Mouse (Mus musculus): ENCODE results near the gene Tmem232. TPM values are rescaled to one million over a fixed set of nuclear protein-coding genes. Genes with fewer than 3 reads are reported as not detected.
"Not testable (repeated sequence)": the region's sequence is repeated elsewhere in the genome, so short reads cannot be mapped to it uniquely, and the experiment has no call there.

Gene Tmem232
- polyA plus RNA-seq, 1 experiment from 2014 or later: not detected

DNA sequence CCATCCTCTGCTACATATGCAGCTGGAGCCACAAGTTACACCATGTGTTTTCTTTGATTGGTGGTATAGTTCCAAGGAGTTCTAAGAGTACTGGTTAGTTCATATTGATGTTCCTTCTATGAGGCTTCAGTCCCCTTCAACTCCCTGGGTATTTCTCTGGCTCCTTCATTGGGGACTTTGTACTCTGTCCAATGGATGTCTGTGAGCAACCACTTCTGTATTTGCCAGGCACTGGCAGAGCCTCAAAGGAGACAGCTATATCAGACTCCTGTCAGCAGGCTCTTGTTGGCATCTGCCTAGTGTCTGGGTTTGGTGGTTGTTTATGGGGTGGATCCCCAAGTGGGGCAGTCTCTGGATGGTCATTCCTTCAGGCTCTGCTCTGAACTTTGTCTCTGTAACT lies 8.2 kb downstream of the Tmem232 start:
- not testable (repeated sequence) for H3K4me3 ChIP-seq (replicated peaks); H3K4me1 ChIP-seq (replicated peaks); H3K9ac ChIP-seq; H3K9me3 ChIP-seq (replicated peaks); H3K27me3 ChIP-seq; H3K27ac ChIP-seq (replicated peaks); ATAC-seq (ENCODE audit: insufficient read depth); H3K36me3 ChIP-seq (replicated peaks); H3K4me2 ChIP-seq

DNA sequence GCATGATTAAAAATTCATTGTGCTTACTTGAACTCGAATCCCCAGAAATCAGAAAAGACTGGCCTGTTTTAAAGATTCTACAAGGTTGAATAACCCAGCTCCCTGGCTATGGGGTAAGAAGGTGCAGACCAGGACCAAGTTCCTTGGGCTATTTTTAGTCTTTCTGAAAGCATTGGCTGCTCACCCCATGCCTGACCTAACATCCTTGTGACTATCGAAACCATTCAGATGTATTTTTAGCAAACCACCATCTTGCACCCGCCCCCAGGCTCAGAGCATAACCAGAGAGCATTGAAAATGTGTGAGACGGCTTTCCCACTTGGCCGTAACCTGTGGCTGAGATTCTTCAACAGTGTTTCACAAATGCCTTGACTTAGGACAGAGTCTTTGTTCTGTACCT lies 13.1 kb downstream of the Tmem232 start:
- H3K4me2 ChIP-seq: no peak overlapping the region
- no peak overlapping the region for H3K27ac ChIP-seq (replicated peaks)
- no peaks in the 10 kb centered on the region for H3K4me1 ChIP-seq (replicated peaks)
- no peaks in the 10 kb centered on the region for H3K36me3 ChIP-seq (replicated peaks)
- no peaks in the 10 kb centered on the region for H3K9me3 ChIP-seq (replicated peaks)
- no peak overlapping the region for H3K9ac ChIP-seq
- ATAC-seq (ENCODE audit: insufficient read depth): no peak
- WGBS (ENCODE audit: insufficient replicate concordance): 52% methylated on average over 5 of the region's 5 CpGs
- H3K4me3 ChIP-seq (replicated peaks): no peak overlapping the region
- H3K27me3 ChIP-seq: no peaks in the 10 kb centered on the region

DNA sequence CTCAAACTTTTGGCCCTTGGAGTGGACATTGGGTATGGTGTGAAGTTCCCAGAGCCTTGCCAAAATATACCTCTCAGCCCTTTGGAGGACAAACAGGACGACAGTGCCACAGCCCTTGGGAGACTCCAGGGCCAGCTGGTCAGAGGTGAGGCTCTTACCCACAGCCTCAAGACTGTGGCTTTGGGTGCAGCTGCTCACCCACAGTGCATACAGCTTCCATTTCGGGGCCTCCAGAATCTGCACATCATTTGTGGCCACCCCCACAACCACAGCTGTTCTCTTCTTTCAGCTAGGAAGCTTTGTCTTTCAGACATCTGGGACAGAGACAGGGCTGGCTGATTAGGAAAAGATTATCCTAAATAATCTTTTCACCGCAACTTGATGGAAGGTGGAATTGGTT lies 27.1 kb downstream of the Tmem232 start:
- H3K36me3 ChIP-seq (replicated peaks): no peaks in the 10 kb centered on the region
- no peaks in the 10 kb centered on the region for H3K9me3 ChIP-seq (replicated peaks)
- H3K4me2 ChIP-seq: no peak overlapping the region
- H3K4me1 ChIP-seq (replicated peaks): no peaks in the 10 kb centered on the region
- ATAC-seq (ENCODE audit: insufficient read depth): no peak
- H3K9ac ChIP-seq: no peak overlapping the region
- 55% methylated on average over 3 of the region's 3 CpGs for WGBS (ENCODE audit: insufficient replicate concordance)
- H3K27me3 ChIP-seq: no peaks in the 10 kb centered on the region
- no peak overlapping the region for H3K27ac ChIP-seq (replicated peaks)
- H3K4me3 ChIP-seq (replicated peaks): no peak overlapping the region

DNA sequence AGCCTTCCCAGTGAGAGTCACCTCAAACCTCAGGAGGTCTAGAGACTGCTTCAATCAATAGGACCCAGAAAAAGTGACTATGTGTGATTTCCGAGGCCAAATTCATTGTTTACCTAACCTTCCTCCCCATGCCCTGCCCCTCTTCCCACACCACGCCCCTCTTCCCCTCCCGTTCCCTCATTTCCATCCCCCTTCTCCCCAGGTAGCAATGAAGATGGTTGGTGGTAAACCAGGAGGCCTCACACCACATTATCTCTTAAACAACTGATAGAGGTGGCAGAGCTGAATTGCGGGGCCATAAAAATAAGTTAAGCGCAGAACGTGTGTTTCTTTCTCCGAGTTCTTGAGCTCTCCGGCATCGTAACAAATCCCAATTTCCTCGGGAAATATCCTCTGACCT lies 55.9 kb downstream of the Tmem232 start:
- no peak overlapping the region for H3K4me3 ChIP-seq (replicated peaks)
- H3K9ac ChIP-seq: no peak overlapping the region
- no peaks in the 10 kb centered on the region for H3K27me3 ChIP-seq
- WGBS (ENCODE audit: insufficient replicate concordance): 35% methylated on average over 10 of the region's 10 CpGs
- ATAC-seq (ENCODE audit: insufficient read depth): no peak
- no peak overlapping the region for H3K27ac ChIP-seq (replicated peaks)
- no peaks in the 10 kb centered on the region for H3K36me3 ChIP-seq (replicated peaks)
- no peak overlapping the region for H3K4me2 ChIP-seq
- no peaks in the 10 kb centered on the region for H3K4me1 ChIP-seq (replicated peaks)
- H3K9me3 ChIP-seq (replicated peaks): no peaks in the 10 kb centered on the region

DNA sequence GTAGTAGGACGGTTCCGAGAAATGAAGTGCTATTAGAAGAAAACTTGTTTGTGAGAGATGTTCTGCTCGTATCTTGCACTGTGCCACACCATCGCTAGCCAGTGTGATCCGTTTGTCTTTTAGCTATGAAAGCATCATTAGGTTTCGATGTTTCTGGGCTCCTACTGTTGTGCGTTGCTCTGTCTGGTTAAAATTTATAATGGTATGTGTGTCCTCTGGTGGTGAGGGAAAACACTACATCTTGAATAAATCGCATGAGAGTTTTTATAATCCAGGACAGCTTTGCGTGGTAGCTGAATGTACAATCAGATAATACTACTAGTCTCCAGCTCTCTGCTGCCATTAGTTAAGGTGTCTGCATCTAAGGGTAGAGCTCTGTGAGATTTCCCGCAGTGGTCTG lies 63.8 kb downstream of the Tmem232 start:
- H3K9ac ChIP-seq: no peak overlapping the region
- 76% methylated on average over 10 of the region's 10 CpGs for WGBS (ENCODE audit: insufficient replicate concordance)
- no peaks in the 10 kb centered on the region for H3K36me3 ChIP-seq (replicated peaks)
- H3K9me3 ChIP-seq (replicated peaks): no peaks in the 10 kb centered on the region
- H3K4me1 ChIP-seq (replicated peaks): no peaks in the 10 kb centered on the region
- H3K27ac ChIP-seq (replicated peaks): no peak overlapping the region
- no peak overlapping the region for H3K4me2 ChIP-seq
- H3K4me3 ChIP-seq (replicated peaks): no peak overlapping the region
- no peak for ATAC-seq (ENCODE audit: insufficient read depth)
- no peaks in the 10 kb centered on the region for H3K27me3 ChIP-seq

DNA sequence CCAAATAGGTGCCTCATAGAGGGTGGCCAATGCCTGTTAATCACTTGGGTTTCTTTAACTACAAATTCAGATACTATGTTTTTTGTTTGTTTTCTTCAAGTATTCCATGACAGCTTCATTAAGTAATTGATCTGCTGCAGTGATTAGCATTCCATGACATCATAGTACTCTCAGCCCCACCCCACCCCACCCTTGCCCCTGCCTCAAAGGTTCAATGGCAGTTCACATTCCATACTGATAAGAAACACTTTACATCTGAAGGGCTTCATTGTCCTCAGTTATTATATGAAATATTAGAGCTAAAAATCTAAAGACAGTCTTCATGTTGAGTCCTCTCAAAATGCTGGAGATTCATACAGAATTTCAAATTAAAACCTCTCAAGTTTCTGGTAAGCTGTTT lies 89.8 kb downstream of the Tmem232 start:
- no peaks in the 10 kb centered on the region for H3K36me3 ChIP-seq (replicated peaks)
- no peak overlapping the region for H3K4me3 ChIP-seq (replicated peaks)
- no peaks in the 10 kb centered on the region for H3K9me3 ChIP-seq (replicated peaks)
- ATAC-seq (ENCODE audit: insufficient read depth): no peak
- H3K9ac ChIP-seq: no peak overlapping the region
- no peaks in the 10 kb centered on the region for H3K27me3 ChIP-seq
- H3K4me1 ChIP-seq (replicated peaks): no peaks in the 10 kb centered on the region
- no peak overlapping the region for H3K27ac ChIP-seq (replicated peaks)
- H3K4me2 ChIP-seq: no peak overlapping the region

DNA sequence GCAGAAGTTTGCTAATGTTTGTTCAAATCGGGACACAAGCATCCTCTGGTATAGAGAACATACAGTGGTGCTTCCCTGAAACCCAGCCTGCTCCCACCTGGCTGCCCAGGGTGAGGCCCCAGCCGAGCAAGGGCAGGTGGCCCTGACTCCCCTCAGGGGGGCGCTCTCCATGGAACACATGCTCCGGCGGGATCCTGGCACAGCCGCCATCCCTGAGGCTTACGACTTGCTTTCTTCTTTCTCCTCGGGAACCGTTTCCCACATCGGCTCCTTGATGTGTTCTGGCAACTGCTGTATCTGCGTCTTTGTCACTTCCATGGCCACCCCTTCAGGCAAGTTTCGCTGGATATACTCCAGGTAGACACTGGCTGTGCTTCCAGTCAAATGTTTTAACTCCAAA lies 102.7 kb downstream of the Tmem232 start:
- H3K27me3 ChIP-seq; H3K4me2 ChIP-seq; ATAC-seq (ENCODE audit: insufficient read depth); H3K9me3 ChIP-seq (replicated peaks); H3K9ac ChIP-seq; H3K4me3 ChIP-seq (replicated peaks); H3K4me1 ChIP-seq (replicated peaks); H3K36me3 ChIP-seq (replicated peaks); H3K27ac ChIP-seq (replicated peaks): not testable (repeated sequence)
- WGBS (ENCODE audit: insufficient replicate concordance): 72% methylated on average over 12 of the region's 12 CpGs

DNA sequence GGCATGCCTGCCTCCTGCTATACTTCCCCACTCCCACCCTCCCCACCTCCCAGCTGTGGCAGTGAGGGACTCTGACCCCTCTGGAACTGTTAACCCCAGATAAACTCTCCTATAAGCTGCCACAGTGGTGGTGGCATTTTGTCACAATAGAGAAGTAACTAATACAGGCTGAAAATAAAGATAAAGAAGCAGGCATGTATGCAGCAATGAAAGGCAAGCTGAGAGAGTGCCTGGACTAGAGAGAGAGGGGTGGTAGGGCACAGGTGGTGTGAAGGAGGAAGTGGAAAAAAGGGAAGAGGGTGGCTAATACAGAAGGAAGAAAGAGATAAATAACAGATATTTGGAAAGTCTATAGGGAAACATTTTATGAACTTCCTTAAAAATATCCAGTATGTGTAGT lies 121.5 kb downstream of the Tmem232 start:
- Histone ChIP-seq H3K4me2 (no peak overlapping the region), H3K4me1 (replicated peaks) (no peaks in the 10 kb centered on the region), H3K27me3 (no peaks in the 10 kb centered on the region), H3K36me3 (replicated peaks) (no peaks in the 10 kb centered on the region), H3K27ac (replicated peaks) (no peak overlapping the region), H3K9ac (no peak overlapping the region), H3K4me3 (replicated peaks) (no peak overlapping the region), H3K9me3 (replicated peaks) (no peaks in the 10 kb centered on the region)
- ATAC-seq (ENCODE audit: insufficient read depth): no peak

DNA sequence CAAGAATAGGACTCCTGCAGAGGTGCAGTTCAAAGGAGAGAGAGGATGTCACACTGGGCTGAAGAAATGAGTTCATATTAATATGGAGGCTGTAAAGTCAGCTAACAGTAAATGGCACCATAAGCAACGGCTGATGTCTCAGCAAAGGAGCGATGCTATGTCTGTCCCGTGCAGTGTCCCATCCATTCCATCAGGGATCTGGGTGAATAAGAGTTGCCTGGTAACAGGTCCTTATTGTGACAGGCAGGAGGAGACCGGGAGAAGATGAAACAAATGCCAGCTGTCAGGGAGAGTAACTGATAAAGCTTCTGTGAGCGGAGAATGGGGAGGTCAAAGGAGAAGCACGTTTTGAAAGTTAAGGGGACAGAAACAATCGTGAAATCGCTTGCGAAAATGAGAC lies 135.3 kb downstream of the Tmem232 start:
- H3K9ac ChIP-seq: no peak overlapping the region
- no peak overlapping the region for H3K4me3 ChIP-seq (replicated peaks)
- H3K9me3 ChIP-seq (replicated peaks): no peaks in the 10 kb centered on the region
- WGBS (ENCODE audit: insufficient replicate concordance): 61% methylated on average over 9 of the region's 9 CpGs
- no peaks in the 10 kb centered on the region for H3K36me3 ChIP-seq (replicated peaks)
- H3K4me2 ChIP-seq: no peak overlapping the region
- no peak for ATAC-seq (ENCODE audit: insufficient read depth)
- H3K4me1 ChIP-seq (replicated peaks): no peaks in the 10 kb centered on the region
- H3K27me3 ChIP-seq: no peaks in the 10 kb centered on the region
- H3K27ac ChIP-seq (replicated peaks): no peak overlapping the region

DNA sequence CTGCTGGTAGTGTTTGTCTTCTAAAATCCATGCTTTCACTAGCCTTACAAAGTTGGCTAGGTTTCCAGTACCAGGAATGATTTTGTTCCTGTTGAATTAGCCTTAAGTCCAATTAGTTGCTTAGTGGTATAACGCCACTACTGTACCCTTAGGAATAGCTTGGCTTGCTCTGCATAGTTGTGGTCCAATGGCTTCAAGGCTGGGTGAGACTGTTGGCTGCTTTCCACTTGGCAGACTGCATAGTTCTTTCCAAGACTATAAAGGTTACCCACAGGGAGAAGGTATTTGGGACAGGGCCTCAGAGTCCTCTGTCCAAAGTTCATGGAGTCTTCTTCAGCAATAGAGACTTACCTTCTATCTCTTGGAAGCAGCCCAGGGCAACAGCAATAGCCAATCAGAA lies 139.7 kb downstream of the Tmem232 start:
- ATAC-seq (ENCODE audit: insufficient read depth): no peak
- Histone ChIP-seq H3K9me3 (replicated peaks) (no peaks in the 10 kb centered on the region), H3K4me3 (replicated peaks) (no peak overlapping the region), H3K9ac (no peak overlapping the region), H3K4me1 (replicated peaks) (no peaks in the 10 kb centered on the region), H3K27me3 (no peaks in the 10 kb centered on the region), H3K27ac (replicated peaks) (no peak overlapping the region), H3K36me3 (replicated peaks) (no peaks in the 10 kb centered on the region), H3K4me2 (no peak overlapping the region)
- 50% methylated on average over 1 of the region's 1 CpGs for WGBS (ENCODE audit: insufficient replicate concordance)

DNA sequence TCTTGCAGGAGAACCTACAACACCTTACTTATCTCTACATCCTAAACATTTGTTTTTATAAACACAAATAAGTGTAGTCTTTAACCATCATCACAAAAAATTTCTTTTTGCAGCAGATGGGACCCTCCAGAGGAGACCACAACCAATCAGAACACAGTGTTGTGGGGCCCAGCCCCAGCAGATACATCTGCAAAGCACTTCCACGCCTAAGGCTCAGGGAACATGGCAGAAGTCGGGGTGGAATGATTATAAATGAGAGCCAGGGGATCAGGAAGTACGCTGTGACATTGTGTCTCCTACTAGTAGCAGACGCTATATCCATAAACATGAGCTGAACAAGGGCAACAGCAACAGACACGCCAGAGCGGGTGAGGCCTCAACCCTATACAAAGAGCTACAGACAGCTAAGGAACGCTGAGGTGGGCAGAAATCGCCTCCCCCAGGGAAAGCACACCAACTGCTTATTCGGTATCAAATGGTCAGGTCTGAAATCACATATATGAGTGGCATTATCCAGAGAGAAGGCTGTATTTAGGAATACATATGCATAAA lies 156.1 kb downstream of the Tmem232 start:
- 67% methylated on average over 9 of the region's 9 CpGs for WGBS (ENCODE audit: insufficient replicate concordance)
- H3K27me3 ChIP-seq: no peaks in the 10 kb centered on the region
- H3K27ac ChIP-seq (replicated peaks): no peak overlapping the region
- H3K9me3 ChIP-seq (replicated peaks): no peaks in the 10 kb centered on the region
- ATAC-seq (ENCODE audit: insufficient read depth): no peak
- no peaks in the 10 kb centered on the region for H3K36me3 ChIP-seq (replicated peaks)
- H3K4me3 ChIP-seq (replicated peaks): no peak overlapping the region
- H3K9ac ChIP-seq: no peak overlapping the region
- H3K4me1 ChIP-seq (replicated peaks): no peaks in the 10 kb centered on the region
- H3K4me2 ChIP-seq: no peak overlapping the region

DNA sequence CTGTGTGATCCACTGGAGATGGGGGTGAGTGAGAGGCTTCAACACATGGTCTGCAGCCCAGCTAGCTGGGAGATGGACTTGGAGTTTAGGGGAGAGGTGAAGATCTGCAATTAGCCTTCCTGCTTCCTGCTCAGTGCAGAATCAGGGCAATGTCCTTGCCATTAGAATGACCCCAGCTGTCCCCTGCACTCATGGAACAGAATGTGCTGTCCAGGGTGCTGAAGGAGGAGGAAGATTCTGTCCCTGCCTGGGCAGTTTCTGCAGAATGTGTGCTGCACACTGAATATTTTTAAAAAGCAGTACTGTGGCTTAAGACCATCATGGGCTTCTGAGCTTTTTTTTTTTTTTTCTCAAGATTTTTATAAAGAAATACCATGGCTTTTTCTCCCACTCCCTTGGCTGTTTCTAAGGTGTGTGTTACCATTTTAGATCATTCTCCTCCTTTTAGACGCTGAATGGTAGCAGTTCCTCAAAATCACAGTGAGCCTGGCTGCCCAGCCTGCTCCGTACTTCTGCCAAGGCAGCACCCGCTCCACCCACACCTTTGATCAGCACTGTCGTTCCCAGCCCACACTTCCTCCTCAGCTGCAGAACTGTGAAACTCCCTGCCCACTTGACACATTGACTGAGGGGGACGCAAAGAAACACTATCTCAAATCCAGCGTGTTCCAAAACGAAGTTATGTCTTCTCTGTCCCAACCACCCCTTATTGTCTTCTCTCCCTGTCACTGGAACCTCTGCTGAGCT lies 170.4 kb downstream of the Tmem232 start:
- no peak overlapping the region for H3K4me2 ChIP-seq
- no peak overlapping the region for H3K9ac ChIP-seq
- H3K27me3 ChIP-seq: no peaks in the 10 kb centered on the region
- no peak overlapping the region for H3K4me3 ChIP-seq (replicated peaks)
- H3K4me1 ChIP-seq (replicated peaks): no peaks in the 10 kb centered on the region
- no peaks in the 10 kb centered on the region for H3K9me3 ChIP-seq (replicated peaks)
- ATAC-seq (ENCODE audit: insufficient read depth): no peak
- WGBS (ENCODE audit: insufficient replicate concordance): 17% methylated on average over 7 of the region's 7 CpGs
- H3K27ac ChIP-seq (replicated peaks): no peak overlapping the region
- H3K36me3 ChIP-seq (replicated peaks): no peaks in the 10 kb centered on the region

All from liver, embryonic 15.5 days (tissue).